Mouse (Mus musculus): ENCODE measurements around the gene Psap. TPM values are rescaled to one million over a fixed set of nuclear protein-coding genes. Genes with fewer than 3 reads are reported as not detected.
"Not testable (repeated sequence)": the region's sequence is repeated elsewhere in the genome, so short reads cannot be mapped to it uniquely, and the experiment has no call there.

Psap gene
- polyA plus RNA-seq, 1 experiment from 2014 or later: 54.8 TPM

GRCm38 (mm10) chr10:60243941-60244340, 33.5 kb upstream of the Psap start:
- no peak for ATAC-seq (ENCODE audit: insufficient number of reproducible peaks, low FRiP score, low TSS enrichment, low read depth)
- no peak for DNase-seq (ENCODE audit: low spot score)
- Histone ChIP-seq H3K4me1 (ENCODE audit: control insufficient read depth, insufficient read depth, low read length) (no peaks in the 10 kb centered on the region), H3K36me3 (ENCODE audit: control insufficient read depth, insufficient read depth, low read length) (no peaks in the 10 kb centered on the region), H3K4me2 (ENCODE audit: low read depth, severe bottlenecking) (no peak overlapping the region), H3K9me3 (ENCODE audit: control insufficient read depth, low read length) (no peaks in the 10 kb centered on the region), H3K4me3 (ENCODE audit: low read depth, low read length) (no peak overlapping the region), H3K27me3 (ENCODE audit: control insufficient read depth, insufficient read depth, low read length) (no peaks in the 10 kb centered on the region), H3K9ac (ENCODE audit: low read length) (no peak overlapping the region), H3K27ac (replicated peaks; ENCODE audit: low read depth, low read length) (no peak overlapping the region)
- 82% methylated on average over 5 of the region's 5 CpGs for WGBS

- no peak overlapping the region for H3K27ac ChIP-seq (replicated peaks; ENCODE audit: low read depth, low read length)
- H3K9ac ChIP-seq (ENCODE audit: low read length): no peak overlapping the region
- 4% methylated on average over 8 of the region's 8 CpGs for WGBS
- H3K4me3 ChIP-seq (ENCODE audit: low read depth, low read length): no peak overlapping the region
- H3K36me3 ChIP-seq (ENCODE audit: control insufficient read depth, insufficient read depth, low read length): no peaks in the 10 kb centered on the region
- ATAC-seq (ENCODE audit: insufficient number of reproducible peaks, low FRiP score, low TSS enrichment, low read depth) (no peak), DNase-seq (ENCODE audit: low spot score) (peak; percentile 96)
- no peaks in the 10 kb centered on the region for H3K27me3 ChIP-seq (ENCODE audit: control insufficient read depth, insufficient read depth, low read length)
- no peaks in the 10 kb centered on the region for H3K4me1 ChIP-seq (ENCODE audit: control insufficient read depth, insufficient read depth, low read length)
- no peaks in the 10 kb centered on the region for H3K9me3 ChIP-seq (ENCODE audit: control insufficient read depth, low read length)
- H3K4me2 ChIP-seq (ENCODE audit: low read depth, severe bottlenecking): no peak overlapping the region
Measured at GRCm38 (mm10) chr10:60245041-60245440, 32.4 kb upstream of the Psap start.

- H3K36me3 ChIP-seq (ENCODE audit: control insufficient read depth, insufficient read depth, low read length): no peaks in the 10 kb centered on the region
- H3K4me2 ChIP-seq (ENCODE audit: low read depth, severe bottlenecking): no peak overlapping the region
- no peaks in the 10 kb centered on the region for H3K27me3 ChIP-seq (ENCODE audit: control insufficient read depth, insufficient read depth, low read length)
- ATAC-seq (ENCODE audit: insufficient number of reproducible peaks, low FRiP score, low TSS enrichment, low read depth) (no peak), DNase-seq (ENCODE audit: low spot score) (no peak)
- no peak overlapping the region for H3K4me3 ChIP-seq (ENCODE audit: low read depth, low read length)
- 80% methylated on average over 7 of the region's 7 CpGs for WGBS
- no peak overlapping the region for H3K9ac ChIP-seq (ENCODE audit: low read length)
- no peaks in the 10 kb centered on the region for H3K4me1 ChIP-seq (ENCODE audit: control insufficient read depth, insufficient read depth, low read length)
- H3K9me3 ChIP-seq (ENCODE audit: control insufficient read depth, low read length): no peaks in the 10 kb centered on the region
- H3K27ac ChIP-seq (replicated peaks; ENCODE audit: low read depth, low read length): no peak overlapping the region
Measured at GRCm38 (mm10) chr10:60245635-60246034, 31.8 kb upstream of the Psap start.

- DNase-seq (ENCODE audit: low spot score) (peak; percentile 79), ATAC-seq (ENCODE audit: insufficient number of reproducible peaks, low FRiP score, low TSS enrichment, low read depth) (no peak)
- Histone ChIP-seq H3K4me1 (ENCODE audit: control insufficient read depth, insufficient read depth, low read length) (no peaks in the 10 kb centered on the region), H3K4me3 (ENCODE audit: low read depth, low read length) (no peak overlapping the region), H3K27ac (replicated peaks; ENCODE audit: low read depth, low read length) (no peak overlapping the region), H3K9me3 (ENCODE audit: control insufficient read depth, low read length) (no peaks in the 10 kb centered on the region), H3K9ac (ENCODE audit: low read length) (no peak overlapping the region), H3K27me3 (ENCODE audit: control insufficient read depth, insufficient read depth, low read length) (no peaks in the 10 kb centered on the region), H3K4me2 (ENCODE audit: low read depth, severe bottlenecking) (no peak overlapping the region), H3K36me3 (ENCODE audit: control insufficient read depth, insufficient read depth, low read length) (no peaks in the 10 kb centered on the region)
- WGBS: 26% methylated on average over 5 of the region's 5 CpGs
Measured at GRCm38 (mm10) chr10:60246519-60246918, 30.9 kb upstream of the Psap start.

GRCm38 (mm10) chr10:60248345-60248744, 29.1 kb upstream of the Psap start:
- H3K4me1 ChIP-seq (ENCODE audit: control insufficient read depth, insufficient read depth, low read length); H3K9me3 ChIP-seq (ENCODE audit: control insufficient read depth, low read length); H3K4me3 ChIP-seq (ENCODE audit: low read depth, low read length); DNase-seq (ENCODE audit: low spot score); H3K36me3 ChIP-seq (ENCODE audit: control insufficient read depth, insufficient read depth, low read length); H3K4me2 ChIP-seq (ENCODE audit: low read depth, severe bottlenecking); H3K27me3 ChIP-seq (ENCODE audit: control insufficient read depth, insufficient read depth, low read length); H3K27ac ChIP-seq (replicated peaks; ENCODE audit: low read depth, low read length); H3K9ac ChIP-seq (ENCODE audit: low read length); ATAC-seq (ENCODE audit: insufficient number of reproducible peaks, low FRiP score, low TSS enrichment, low read depth): not testable (repeated sequence)
- 75% methylated on average over 3 of the region's 3 CpGs for WGBS

GRCm38 (mm10) chr10:60250426-60250965, 26.9 kb upstream of the Psap start:
- H3K9me3 ChIP-seq (ENCODE audit: control insufficient read depth, low read length): no peaks in the 10 kb centered on the region
- H3K27me3 ChIP-seq (ENCODE audit: control insufficient read depth, insufficient read depth, low read length): no peaks in the 10 kb centered on the region
- ATAC-seq (ENCODE audit: insufficient number of reproducible peaks, low FRiP score, low TSS enrichment, low read depth): no peak
- no peak overlapping the region for H3K27ac ChIP-seq (replicated peaks; ENCODE audit: low read depth, low read length)
- no peaks in the 10 kb centered on the region for H3K4me1 ChIP-seq (ENCODE audit: control insufficient read depth, insufficient read depth, low read length)
- DNase-seq (ENCODE audit: low spot score): no peak
- 79% methylated on average over 13 of the region's 13 CpGs for WGBS
- no peak overlapping the region for H3K4me3 ChIP-seq (ENCODE audit: low read depth, low read length)
- no peak overlapping the region for H3K4me2 ChIP-seq (ENCODE audit: low read depth, severe bottlenecking)
- H3K36me3 ChIP-seq (ENCODE audit: control insufficient read depth, insufficient read depth, low read length): no peaks in the 10 kb centered on the region
- no peak overlapping the region for H3K9ac ChIP-seq (ENCODE audit: low read length)

GRCm38 (mm10) chr10:60252187-60252586, 25.2 kb upstream of the Psap start:
- Histone ChIP-seq H3K4me2 (ENCODE audit: low read depth, severe bottlenecking) (no peak overlapping the region), H3K9ac (ENCODE audit: low read length) (no peak overlapping the region), H3K27me3 (ENCODE audit: control insufficient read depth, insufficient read depth, low read length) (no peaks in the 10 kb centered on the region), H3K27ac (replicated peaks; ENCODE audit: low read depth, low read length) (no peak overlapping the region), H3K36me3 (ENCODE audit: control insufficient read depth, insufficient read depth, low read length) (no peaks in the 10 kb centered on the region), H3K9me3 (ENCODE audit: control insufficient read depth, low read length) (no peaks in the 10 kb centered on the region), H3K4me1 (ENCODE audit: control insufficient read depth, insufficient read depth, low read length) (no peaks in the 10 kb centered on the region), H3K4me3 (ENCODE audit: low read depth, low read length) (no peak overlapping the region)
- no peak for ATAC-seq (ENCODE audit: insufficient number of reproducible peaks, low FRiP score, low TSS enrichment, low read depth)
- DNase-seq (ENCODE audit: low spot score): no peak
- WGBS: 77% methylated on average over 4 of the region's 4 CpGs

- ATAC-seq (ENCODE audit: insufficient number of reproducible peaks, low FRiP score, low TSS enrichment, low read depth) (no peak), DNase-seq (ENCODE audit: low spot score) (no peak)
- no peak overlapping the region for H3K4me3 ChIP-seq (ENCODE audit: low read depth, low read length)
- no peak overlapping the region for H3K27ac ChIP-seq (replicated peaks; ENCODE audit: low read depth, low read length)
- no peaks in the 10 kb centered on the region for H3K4me1 ChIP-seq (ENCODE audit: control insufficient read depth, insufficient read depth, low read length)
- 77% methylated on average over 4 of the region's 4 CpGs for WGBS
- no peak overlapping the region for H3K9ac ChIP-seq (ENCODE audit: low read length)
- no peaks in the 10 kb centered on the region for H3K9me3 ChIP-seq (ENCODE audit: control insufficient read depth, low read length)
- no peak overlapping the region for H3K4me2 ChIP-seq (ENCODE audit: low read depth, severe bottlenecking)
- H3K27me3 ChIP-seq (ENCODE audit: control insufficient read depth, insufficient read depth, low read length): no peaks in the 10 kb centered on the region
- H3K36me3 ChIP-seq (ENCODE audit: control insufficient read depth, insufficient read depth, low read length): no peaks in the 10 kb centered on the region
Measured at GRCm38 (mm10) chr10:60252606-60253005, 24.8 kb upstream of the Psap start.

- no peak overlapping the region for H3K4me2 ChIP-seq (ENCODE audit: low read depth, severe bottlenecking)
- no peaks in the 10 kb centered on the region for H3K27me3 ChIP-seq (ENCODE audit: control insufficient read depth, insufficient read depth, low read length)
- no peaks in the 10 kb centered on the region for H3K9me3 ChIP-seq (ENCODE audit: control insufficient read depth, low read length)
- WGBS: 83% methylated on average over 6 of the region's 6 CpGs
- no peak overlapping the region for H3K4me3 ChIP-seq (ENCODE audit: low read depth, low read length)
- DNase-seq (ENCODE audit: low spot score) (no peak), ATAC-seq (ENCODE audit: insufficient number of reproducible peaks, low FRiP score, low TSS enrichment, low read depth) (no peak)
- no peaks in the 10 kb centered on the region for H3K36me3 ChIP-seq (ENCODE audit: control insufficient read depth, insufficient read depth, low read length)
- H3K9ac ChIP-seq (ENCODE audit: low read length): no peak overlapping the region
- H3K27ac ChIP-seq (replicated peaks; ENCODE audit: low read depth, low read length): no peak overlapping the region
- H3K4me1 ChIP-seq (ENCODE audit: control insufficient read depth, insufficient read depth, low read length): no peaks in the 10 kb centered on the region
Measured at GRCm38 (mm10) chr10:60256088-60256487, 21.3 kb upstream of the Psap start.

All from limb, embryonic 11.5 days (tissue).